Mouse (Mus musculus) lung, embryonic 16.5 days (tissue): ENCODE measurements around the gene Olfr967. TPM values are rescaled to one million over a fixed set of nuclear protein-coding genes. Genes with fewer than 3 reads are reported as not detected.
"Not testable (repeated sequence)": the region's sequence is repeated elsewhere in the genome, so short reads cannot be mapped to it uniquely, and the experiment has no call there.

Source experiments
- ATAC-seq: fragments of 200-750 bp; cut with Nextera tagmentation; 2 replicates; pipeline ENCODE4 v1.8.0; 2017; ENCODE audit warnings: low read depth, mild to moderate bottlenecking, moderate library complexity
- H3K27ac ChIP-seq: fragments of 300-500 bp; sonication (generic); 2 replicates; pipeline ENCODE4 v1.5.1; 2014; ENCODE audit warnings: mild to moderate bottlenecking, control low read depth, low read length
- H3K27me3 ChIP-seq: fragments of 300-500 bp; sonication (generic); 2 replicates; pipeline ENCODE4 v1.6.1; 2014; ENCODE audit warnings: low read depth, low read length, mixed read lengths; ENCODE audit not compliant: control insufficient read depth, insufficient read depth
- H3K36me3 ChIP-seq: fragments of 300-500 bp; sonication (generic); 2 replicates; pipeline ENCODE4 v1.6.1; 2014; ENCODE audit warnings: low read length; ENCODE audit not compliant: control insufficient read depth, insufficient read depth
- H3K4me1 ChIP-seq: fragments of 300-500 bp; sonication (generic); replicated peaks from 2 replicates; pipeline ENCODE4 v1.6.1; 2014; ENCODE audit warnings: low read length, mixed read lengths; ENCODE audit not compliant: control insufficient read depth, insufficient read depth
- H3K4me2 ChIP-seq: fragments of 300-500 bp; sonication (generic); 2 replicates; pipeline ENCODE4 v1.6.1; 2014; ENCODE audit warnings: low read depth, low read length, control low read depth
- H3K4me3 ChIP-seq: fragments of 300-500 bp; sonication (generic); 2 replicates; pipeline ENCODE4 v1.5.1; 2014; ENCODE audit warnings: mild to moderate bottlenecking, low read length, control low read depth
- H3K9ac ChIP-seq: fragments of 300-500 bp; sonication (generic); 2 replicates; pipeline ENCODE4 v1.6.1; 2014; ENCODE audit warnings: low read length, control low read depth
- H3K9me3 ChIP-seq: fragments of 300-500 bp; sonication (generic); 2 replicates; pipeline ENCODE4 v1.6.1; 2016; ENCODE audit warnings: low read length; ENCODE audit not compliant: control insufficient read depth
- WGBS: fragments of 180-500 bp; shearing (Covaris S2); extraction: QIAGEN DNeasy Blood & Tissue Kit; methylation state at CpG from one replicate; pipeline ENCODE4 v1.1.7; 2014; 5-methylcytosine and 5-hydroxymethylcytosine counted together
- polyA plus RNA-seq: library from polyadenylated mRNA; unstranded; fragments of >200 nt; fragmentation: Nextera tagmentation; extraction: Ambion mirVana; gene quantifications from 2 replicates; pipeline ENCODE4 v1.2.1, GENCODE M21; 2015

Gene Olfr967
- polyA plus RNA-seq, result not detected in 2 replicates

- no peaks in the 10 kb centered on the region for H3K4me1 ChIP-seq
- no peaks in the 10 kb centered on the region for H3K9me3 ChIP-seq
- H3K27ac ChIP-seq, result no peak within 1 kb of the TSS
- no peaks in the 10 kb centered on the region for H3K27me3 ChIP-seq
- ATAC-seq, result no peak
- H3K36me3 ChIP-seq, result no peaks in the 10 kb centered on the region
- no peak within 1 kb of the TSS for H3K9ac ChIP-seq
- H3K4me2 ChIP-seq, result no peak within 1 kb of the TSS
- no peak within 1 kb of the TSS for H3K4me3 ChIP-seq
These were observed at the start of gene Olfr967 for GRCm38 (mm10) chr9:39745949-39746348. Gene Olfr967 (plus strand): TSS chr9:39746249.

GRCm38 (mm10) chr9:39701123-39701522, 44.9 kb upstream of the Olfr967 start:
- H3K9ac ChIP-seq, H3K4me1 ChIP-seq, H3K27me3 ChIP-seq, H3K27ac ChIP-seq, H3K4me2 ChIP-seq, H3K36me3 ChIP-seq, ATAC-seq, H3K4me3 ChIP-seq, H3K9me3 ChIP-seq: not testable (repeated sequence)
- 86% methylated on average over 6 of the region's 8 CpGs for WGBS

GRCm38 (mm10) chr9:39707017-39707416, 39.0 kb upstream of the Olfr967 start, which contains the start of gene Olfr149:
Gene Olfr149 (minus strand): TSS chr9:39707117.
- Histone ChIP-seq H3K27ac (no peak within 1 kb of the TSS), H3K9me3 (no peaks in the 10 kb centered on the region), H3K27me3 (no peaks in the 10 kb centered on the region), H3K4me2 (no peak within 1 kb of the TSS), H3K4me3 (no peak within 1 kb of the TSS), H3K4me1 (no peaks in the 10 kb centered on the region), H3K36me3 (no peaks in the 10 kb centered on the region), H3K9ac (no peak within 1 kb of the TSS)
- no peak for ATAC-seq

GRCm38 (mm10) chr9:39708958-39709357, 37.1 kb upstream of the Olfr967 start:
- ATAC-seq, result peak; percentile 38; the same call in 1 of the 2 replicates
- no peak overlapping the region for H3K4me3 ChIP-seq
- no peak overlapping the region for H3K27ac ChIP-seq
- H3K4me2 ChIP-seq, result no peak overlapping the region
- H3K27me3 ChIP-seq, result no peaks in the 10 kb centered on the region
- no peaks in the 10 kb centered on the region for H3K36me3 ChIP-seq
- no peaks in the 10 kb centered on the region for H3K4me1 ChIP-seq
- WGBS, result 36% methylated on average over 3 of the region's 3 CpGs
- H3K9ac ChIP-seq, result no peak overlapping the region
- H3K9me3 ChIP-seq, result no peaks in the 10 kb centered on the region

- no peaks in the 10 kb centered on the region for H3K4me1 ChIP-seq
- H3K27ac ChIP-seq, result no peak within 1 kb of the TSS
- H3K9me3 ChIP-seq, result no peaks in the 10 kb centered on the region
- H3K9ac ChIP-seq, result no peak within 1 kb of the TSS
- H3K36me3 ChIP-seq, result no peaks in the 10 kb centered on the region
- no peak for ATAC-seq
- H3K27me3 ChIP-seq, result no peaks in the 10 kb centered on the region
- H3K4me3 ChIP-seq, result no peak within 1 kb of the TSS
- H3K4me2 ChIP-seq, result no peak within 1 kb of the TSS
These were observed 35.0 kb upstream of the Olfr967 start, which contains the start of gene Olfr965 for GRCm38 (mm10) chr9:39711053-39711452. Gene Olfr965 (plus strand): TSS chr9:39711353.

GRCm38 (mm10) chr9:39730678-39731077, 15.4 kb upstream of the Olfr967 start, which contains the start of gene Olfr150:
Gene Olfr150 (plus strand): TSS chr9:39730978.
- Histone ChIP-seq H3K27ac (no peak within 1 kb of the TSS), H3K4me1 (no peaks in the 10 kb centered on the region), H3K36me3 (no peaks in the 10 kb centered on the region), H3K27me3 (no peaks in the 10 kb centered on the region), H3K9me3 (no peaks in the 10 kb centered on the region), H3K4me3 (no peak within 1 kb of the TSS), H3K9ac (no peak within 1 kb of the TSS), H3K4me2 (no peak within 1 kb of the TSS)
- ATAC-seq, result no peak

- Histone ChIP-seq H3K4me1 (no peaks in the 10 kb centered on the region), H3K27me3 (no peaks in the 10 kb centered on the region), H3K9ac (no peak overlapping the region), H3K36me3 (no peaks in the 10 kb centered on the region), H3K4me2 (no peak overlapping the region), H3K9me3 (no peaks in the 10 kb centered on the region), H3K4me3 (no peak overlapping the region), H3K27ac (no peak overlapping the region)
- ATAC-seq, result no peak
- WGBS, result 73% methylated on average over 1 of the region's 1 CpGs
These were observed 5.3 kb upstream of the Olfr967 start for GRCm38 (mm10) chr9:39740741-39741140.

- ATAC-seq, result no peak
- H3K4me1 ChIP-seq, result no peaks in the 10 kb centered on the region
- no peak overlapping the region for H3K4me3 ChIP-seq
- H3K36me3 ChIP-seq, result no peaks in the 10 kb centered on the region
- H3K4me2 ChIP-seq, result no peak overlapping the region
- 71% methylated on average over 1 of the region's 1 CpGs for WGBS
- H3K27ac ChIP-seq, result no peak overlapping the region
- no peaks in the 10 kb centered on the region for H3K27me3 ChIP-seq
- H3K9me3 ChIP-seq, result no peaks in the 10 kb centered on the region
- no peak overlapping the region for H3K9ac ChIP-seq
These were observed 379 bp downstream of the Olfr967 start for GRCm38 (mm10) chr9:39746428-39746827.

GRCm38 (mm10) chr9:39783153-39783552, 37.1 kb downstream of the Olfr967 start, which contains the start of gene Olfr968:
Gene Olfr968 (minus strand): TSS chr9:39783253.
- 75% methylated on average over 1 of the region's 1 CpGs for WGBS
- no peak for ATAC-seq

GRCm38 (mm10) chr9:39790558-39790957, 44.5 kb downstream of the Olfr967 start, which contains the start of gene Olfr969:
Gene Olfr969 (plus strand): TSS chr9:39790945.
- H3K27ac ChIP-seq, result no peak within 1 kb of the TSS
- no peaks in the 10 kb centered on the region for H3K4me1 ChIP-seq
- H3K36me3 ChIP-seq, result no peaks in the 10 kb centered on the region
- H3K4me3 ChIP-seq, result no peak within 1 kb of the TSS
- no peak for ATAC-seq
- 67% methylated on average over 2 of the region's 2 CpGs for WGBS
- H3K9ac ChIP-seq, result no peak within 1 kb of the TSS
- no peaks in the 10 kb centered on the region for H3K9me3 ChIP-seq
- H3K27me3 ChIP-seq, result no peaks in the 10 kb centered on the region
- no peak within 1 kb of the TSS for H3K4me2 ChIP-seq

More at GRCm38 (mm10) chr9:39783153-39783552, 37.1 kb downstream of the Olfr967 start, which contains the start of gene Olfr968:
- H3K27me3 ChIP-seq, result no peaks in the 10 kb centered on the region
- H3K4me3 ChIP-seq, result no peak within 1 kb of the TSS
- H3K27ac ChIP-seq, result no peak within 1 kb of the TSS
- H3K9me3 ChIP-seq, result no peaks in the 10 kb centered on the region
- H3K4me2 ChIP-seq, result no peak within 1 kb of the TSS
- no peaks in the 10 kb centered on the region for H3K4me1 ChIP-seq
- H3K9ac ChIP-seq, result no peak within 1 kb of the TSS
- H3K36me3 ChIP-seq, result no peaks in the 10 kb centered on the region
